Mouse (Mus musculus): Measurements from ENCODE around the gene Nmd3.

The Nmd3 gene

DNA sequence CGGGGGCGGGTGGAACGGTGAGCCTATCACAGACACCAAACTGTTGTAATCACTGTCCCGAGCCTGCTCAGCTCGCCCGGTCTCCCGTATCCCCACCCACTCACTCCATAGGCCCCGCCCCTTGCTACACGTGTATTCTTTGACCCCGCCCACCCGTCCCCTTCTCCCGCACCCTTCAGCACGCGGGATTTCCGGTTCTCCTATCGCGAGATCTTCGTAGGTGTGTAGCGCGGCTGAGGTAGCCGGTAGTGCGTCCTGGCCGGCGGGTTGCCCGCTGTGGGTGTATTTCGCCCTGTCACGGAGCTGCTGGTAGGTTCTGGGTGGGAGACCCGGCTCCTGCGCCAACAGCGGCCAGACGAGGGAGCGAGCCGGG lies at the start of gene Nmd3:
TSS of gene Nmd3 (plus strand) at position 172 of the 373 bp plus-strand sequence.
- peak; percentile 97 for DNase-seq (ENCODE audit: low read depth, low spot score)

DNA sequence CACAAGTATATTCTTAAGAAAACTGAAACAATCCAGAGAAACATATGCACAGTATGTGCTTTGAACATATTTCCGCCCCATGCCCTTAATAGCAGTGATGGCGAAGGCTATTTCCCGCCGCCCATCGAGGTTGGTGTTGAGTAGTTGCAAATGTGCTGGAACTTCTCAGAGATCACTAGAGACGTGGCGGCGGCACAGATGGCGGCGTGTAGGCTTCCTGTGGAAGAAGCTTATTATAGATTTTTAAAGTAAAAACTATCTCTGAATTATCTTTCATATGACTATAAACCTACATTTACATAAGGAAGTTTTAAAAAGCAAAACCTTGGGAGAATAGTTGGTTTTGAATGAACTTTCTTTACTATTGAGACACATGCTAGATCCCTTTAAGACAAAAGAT lies 48.4 kb upstream of the Nmd3 start:
- peak; percentile 73 for DNase-seq (ENCODE audit: low read depth, low spot score)

DNA sequence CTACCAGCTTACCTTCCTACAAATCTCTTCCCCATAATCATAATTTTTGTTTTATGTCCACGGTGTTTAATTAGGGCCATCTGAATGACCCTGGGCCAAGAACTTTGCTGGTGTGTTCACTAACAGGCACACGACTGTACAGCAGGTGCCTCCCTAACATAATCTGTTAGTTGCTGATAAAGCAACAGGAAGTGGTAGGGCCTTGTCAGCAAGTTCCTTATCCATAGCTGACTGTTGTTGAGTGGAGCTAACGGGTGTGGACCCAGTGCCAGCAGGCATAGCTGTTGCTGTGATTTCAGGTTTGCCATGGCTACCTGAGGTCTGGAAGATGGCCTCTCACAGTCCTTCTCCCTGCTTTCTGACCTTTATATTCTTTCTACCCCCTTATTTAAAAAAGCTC lies 47.6 kb upstream of the Nmd3 start:
- DNase-seq (ENCODE audit: low read depth, low spot score), result no peak

DNA sequence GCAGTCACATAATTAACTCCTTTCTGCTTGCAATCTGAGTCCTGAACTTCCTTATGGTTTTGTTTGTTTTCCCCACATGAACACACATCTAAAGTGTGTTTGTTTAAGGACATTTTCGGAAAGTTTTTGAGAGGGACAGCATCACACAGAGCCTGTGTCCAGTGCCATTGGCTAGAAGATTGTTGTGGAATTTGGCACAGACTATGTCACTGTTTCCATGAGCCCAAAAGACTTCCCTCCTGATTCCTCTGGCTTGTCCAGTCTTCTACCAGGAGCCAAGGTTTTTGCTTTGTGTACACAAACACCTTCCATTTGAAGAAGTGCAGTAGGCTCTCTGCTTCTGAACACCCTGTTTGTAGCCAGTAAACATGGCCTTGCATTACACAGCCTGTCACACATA lies 32.0 kb upstream of the Nmd3 start:
- no peak for DNase-seq (ENCODE audit: low read depth, low spot score)

DNA sequence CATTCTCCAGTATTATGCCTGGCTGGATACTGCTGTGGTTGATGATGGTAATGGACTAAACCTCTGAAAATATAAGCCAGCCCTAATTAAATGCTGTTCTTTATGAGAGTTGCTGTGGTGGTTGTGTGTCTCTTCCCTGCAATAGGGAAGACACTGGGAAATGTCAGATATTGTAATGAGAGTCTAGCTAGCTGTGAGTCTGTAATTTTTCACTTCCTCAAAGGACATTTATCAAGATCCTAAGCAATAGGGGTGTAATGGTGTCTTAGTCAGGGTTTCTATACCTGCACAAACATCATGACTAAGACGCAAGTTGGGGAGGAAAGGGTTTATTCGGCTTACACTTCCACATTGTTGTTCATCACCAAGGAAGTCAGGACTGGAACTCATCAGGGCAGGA lies 30.8 kb upstream of the Nmd3 start:
- no peak for DNase-seq (ENCODE audit: low read depth, low spot score)

DNA sequence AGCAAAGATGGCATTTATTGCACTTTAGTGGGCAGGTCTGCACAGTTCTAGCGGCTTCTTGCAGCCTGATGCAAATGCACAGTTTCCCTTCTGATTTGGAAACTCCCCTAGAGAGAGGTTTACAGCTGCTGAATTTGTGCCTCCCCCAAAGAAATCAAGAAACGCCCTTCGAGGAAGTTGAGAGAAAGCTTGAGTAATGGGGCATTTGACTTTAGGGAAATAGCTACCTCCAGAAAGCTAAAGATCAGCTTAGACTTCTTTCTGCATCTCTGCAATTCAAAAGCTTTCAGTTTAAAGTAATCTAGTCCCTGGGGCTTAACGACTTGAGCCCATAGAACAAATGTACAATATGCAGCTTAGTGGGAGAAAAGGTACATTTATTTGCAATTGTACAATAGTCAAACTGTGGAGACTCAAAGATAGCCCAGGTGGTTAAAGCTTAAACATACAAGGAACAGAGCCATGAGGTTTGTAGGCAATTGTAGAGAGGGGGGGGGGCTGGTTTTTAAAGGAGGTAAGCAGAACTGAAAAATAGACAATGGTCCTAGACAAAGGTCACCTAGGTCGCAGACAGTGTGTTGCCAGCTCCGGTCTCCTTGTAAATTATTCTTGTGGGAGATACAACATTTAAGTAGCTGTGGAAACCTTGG lies 21.8 kb upstream of the Nmd3 start:
- DNase-seq (ENCODE audit: low read depth, low spot score), result peak; percentile 12

DNA sequence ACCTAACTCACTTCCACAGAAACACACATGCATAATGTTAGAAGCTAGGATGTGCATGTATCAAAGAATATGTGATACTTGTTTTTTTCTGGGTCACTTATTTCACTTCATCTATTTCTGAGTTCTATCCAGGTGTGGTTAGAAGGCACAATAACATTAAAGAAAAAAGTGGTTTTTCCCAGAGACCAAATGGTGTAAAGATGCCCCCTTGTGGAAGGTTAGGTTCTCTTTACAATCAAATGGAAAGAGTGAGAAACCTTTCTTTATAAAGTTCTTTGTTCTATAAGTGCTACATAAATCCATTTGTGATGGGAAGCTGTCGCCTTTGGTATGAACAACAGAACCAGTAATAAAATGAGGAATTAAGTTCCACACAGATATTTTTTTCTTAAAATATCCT lies 19.9 kb upstream of the Nmd3 start:
- peak; percentile 38 for DNase-seq (ENCODE audit: low read depth, low spot score)

DNA sequence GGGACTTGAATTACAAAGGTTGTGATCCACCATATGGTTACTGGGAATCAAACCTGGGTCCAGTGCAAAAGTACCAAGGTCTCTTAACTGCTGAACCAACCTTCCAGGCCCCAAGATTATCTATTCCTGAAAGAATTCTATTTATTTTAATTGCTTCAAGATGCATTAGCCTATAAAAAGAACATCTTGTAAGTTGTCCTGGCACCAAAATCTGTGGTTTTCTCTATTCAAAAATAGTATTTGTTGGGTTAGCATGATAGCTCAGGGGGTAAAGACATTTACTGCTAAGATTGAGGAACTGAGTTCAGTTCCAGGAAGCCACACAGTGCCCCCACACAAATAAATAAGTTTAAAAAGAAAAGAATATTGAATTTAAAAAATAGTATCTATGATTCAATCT lies 19.4 kb upstream of the Nmd3 start:
- no peak for DNase-seq (ENCODE audit: low read depth, low spot score)

DNA sequence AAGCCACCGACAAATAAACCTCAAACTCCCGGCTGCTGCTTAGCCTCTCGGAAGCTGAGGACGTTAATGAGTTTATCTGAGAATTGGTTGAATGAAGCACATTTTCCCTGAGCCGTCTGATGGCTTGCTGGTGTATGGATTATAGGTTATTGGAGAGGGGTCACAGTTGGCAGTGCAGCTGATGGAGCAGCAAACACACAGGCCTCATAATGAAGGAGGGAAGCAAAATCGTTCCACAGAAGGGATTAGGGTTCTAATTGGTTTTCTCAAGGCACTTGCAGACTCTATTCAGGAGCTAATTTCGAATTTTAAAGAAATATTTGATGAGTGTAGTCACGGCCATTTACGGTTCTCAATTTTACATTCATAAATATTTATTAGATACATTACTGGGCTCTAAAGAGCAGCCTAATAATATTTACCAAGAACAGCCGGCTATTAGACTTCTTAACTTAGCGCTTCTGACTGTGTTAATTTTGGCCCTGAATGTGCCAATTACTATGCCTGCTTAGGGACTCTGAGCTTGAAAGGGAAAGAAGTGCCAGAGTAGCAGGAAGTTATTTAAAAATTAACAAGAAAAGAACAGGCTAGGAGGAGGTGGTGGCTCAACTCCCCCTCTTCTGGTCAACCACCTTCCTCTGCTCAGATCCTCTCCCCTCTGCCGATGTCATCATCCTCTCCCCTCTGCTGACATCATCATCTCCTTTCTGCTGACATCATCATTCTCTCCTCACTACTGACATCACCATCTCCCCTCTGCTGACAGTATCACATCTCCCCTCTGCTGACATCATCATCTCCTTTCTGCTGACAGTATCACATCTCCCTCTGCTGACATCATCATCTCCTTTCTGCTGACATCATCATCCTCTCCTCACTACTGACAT lies 12.5 kb upstream of the Nmd3 start:
- peak; percentile 43 for DNase-seq (ENCODE audit: low read depth, low spot score)

DNA sequence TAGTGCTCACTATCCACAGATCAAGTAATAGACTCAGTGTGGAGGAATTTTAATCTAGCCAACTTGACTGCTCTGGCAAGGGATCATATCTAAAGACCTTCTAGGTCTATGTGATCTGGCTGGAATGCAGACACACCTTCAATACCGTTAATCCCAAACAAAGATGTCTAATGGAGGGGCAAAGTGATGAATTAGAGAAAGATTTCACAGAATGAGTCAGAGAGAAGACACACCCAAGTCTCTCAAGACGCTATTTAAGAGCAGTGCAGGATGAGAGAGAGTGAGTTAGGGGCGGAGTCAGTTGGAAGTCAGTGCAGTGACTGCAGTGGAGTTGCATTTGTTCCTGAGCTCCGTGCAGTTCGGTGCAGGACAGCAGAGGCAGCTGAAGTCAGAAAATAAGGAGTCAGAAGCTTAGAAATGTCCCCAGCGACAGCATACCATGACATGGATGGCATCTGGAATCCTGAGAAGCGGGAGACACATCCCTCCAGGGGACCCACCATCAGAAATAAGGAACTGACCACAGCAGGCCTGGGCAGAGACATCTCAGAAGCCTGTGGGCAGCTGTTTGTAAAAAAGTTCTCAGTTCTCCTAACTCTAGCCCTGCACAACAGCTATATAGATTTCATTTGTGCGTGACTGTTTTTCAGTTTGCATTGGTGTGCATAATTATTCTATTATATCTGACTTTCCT lies 9.7 kb upstream of the Nmd3 start:
- DNase-seq (ENCODE audit: low read depth, low spot score), result no peak

DNA sequence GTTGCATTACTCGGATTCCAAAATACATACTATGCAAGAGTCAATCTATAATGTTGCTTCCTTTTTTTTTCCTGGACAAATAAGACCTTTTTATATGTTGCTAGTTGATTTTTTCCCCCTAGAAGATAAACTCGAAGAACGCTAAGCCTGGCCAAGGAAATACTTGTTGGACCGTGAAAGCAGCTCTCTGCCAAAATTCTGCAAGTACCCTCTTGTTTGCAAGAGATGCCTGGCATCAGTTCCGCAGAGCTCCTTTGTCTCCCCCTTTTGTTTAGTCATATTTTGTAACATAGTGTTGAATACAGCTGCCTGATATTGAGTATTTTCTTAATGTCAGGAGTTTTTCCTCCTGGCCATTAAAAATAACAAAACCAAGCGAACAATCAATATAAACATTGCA lies 4.3 kb upstream of the Nmd3 start:
- peak; percentile 13 for DNase-seq (ENCODE audit: low read depth, low spot score)

DNA sequence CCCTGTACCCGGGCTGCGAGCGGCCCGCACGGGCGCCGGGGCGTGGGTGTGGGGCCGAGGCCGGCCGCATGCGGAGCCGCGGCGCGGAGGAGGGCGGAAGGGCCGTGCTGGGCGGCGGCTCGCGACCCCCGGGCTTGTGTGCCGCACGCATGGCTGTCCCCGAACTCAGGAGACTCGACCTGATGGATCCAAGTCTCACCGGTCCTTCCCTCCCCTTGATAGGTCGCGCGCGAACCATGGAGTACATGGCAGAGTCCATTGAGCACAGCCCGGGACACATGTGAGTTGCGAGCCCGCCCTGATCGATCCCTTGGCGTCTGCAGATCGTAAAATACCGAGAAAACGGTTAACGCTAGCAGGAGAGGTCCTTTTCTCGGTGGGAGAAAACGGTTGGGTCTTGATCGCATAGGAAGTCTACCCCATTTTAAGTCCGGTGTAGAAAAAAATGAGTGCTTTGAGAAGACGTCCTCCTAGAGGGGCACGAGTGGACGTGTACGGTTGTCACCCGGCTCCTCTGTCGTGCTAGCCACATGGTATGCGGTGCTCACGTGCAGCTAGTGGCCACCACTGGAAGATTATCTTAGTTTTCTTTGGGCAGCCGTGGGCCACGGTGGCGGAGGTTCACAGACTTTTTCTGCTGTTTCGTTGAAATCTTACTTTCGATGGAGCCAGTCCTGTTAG lies 542 bp downstream of the Nmd3 start:
- DNase-seq (ENCODE audit: low read depth, low spot score), result peak; percentile 55

DNA sequence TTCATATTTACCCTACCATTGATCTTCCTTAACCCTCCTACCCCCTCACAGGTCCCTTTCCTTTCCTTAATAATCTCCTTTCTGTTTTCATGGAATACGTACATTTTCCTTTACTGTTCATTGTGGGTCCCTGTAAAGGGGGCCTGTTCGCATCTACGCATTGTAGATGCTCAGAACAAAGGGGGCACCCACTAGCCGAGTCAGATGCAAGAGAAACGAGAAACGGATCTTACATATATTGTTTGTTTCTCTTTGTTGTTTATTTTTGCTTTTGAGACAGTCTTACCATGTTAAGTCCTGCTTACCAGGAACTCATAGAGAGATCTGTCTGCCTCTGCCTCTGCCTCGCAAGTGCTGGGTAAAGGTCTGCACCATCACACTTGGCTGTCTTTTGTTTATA lies 1.4 kb downstream of the Nmd3 start:
- DNase-seq (ENCODE audit: low read depth, low spot score), result no peak

DNA sequence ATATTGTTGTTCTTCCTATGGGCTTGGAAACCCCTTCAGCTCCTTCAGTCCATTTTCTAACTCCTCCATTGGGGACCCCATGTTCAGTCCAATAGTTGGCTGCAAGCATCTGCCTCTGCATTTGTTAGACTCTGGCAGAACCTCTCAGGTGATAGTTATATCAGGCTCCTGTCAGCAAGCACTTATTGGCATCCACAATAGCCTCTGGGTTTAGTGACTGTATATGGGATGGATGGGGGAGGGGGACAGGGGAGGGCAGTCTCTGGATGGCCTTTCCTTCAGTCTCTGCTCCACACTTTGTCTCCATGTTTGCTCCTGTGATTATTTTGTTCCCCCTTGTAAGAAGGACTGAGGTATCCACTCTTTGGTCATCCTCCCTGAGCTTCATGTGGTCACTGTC lies 9.1 kb downstream of the Nmd3 start:
- no peak for DNase-seq (ENCODE audit: low read depth, low spot score)

DNA sequence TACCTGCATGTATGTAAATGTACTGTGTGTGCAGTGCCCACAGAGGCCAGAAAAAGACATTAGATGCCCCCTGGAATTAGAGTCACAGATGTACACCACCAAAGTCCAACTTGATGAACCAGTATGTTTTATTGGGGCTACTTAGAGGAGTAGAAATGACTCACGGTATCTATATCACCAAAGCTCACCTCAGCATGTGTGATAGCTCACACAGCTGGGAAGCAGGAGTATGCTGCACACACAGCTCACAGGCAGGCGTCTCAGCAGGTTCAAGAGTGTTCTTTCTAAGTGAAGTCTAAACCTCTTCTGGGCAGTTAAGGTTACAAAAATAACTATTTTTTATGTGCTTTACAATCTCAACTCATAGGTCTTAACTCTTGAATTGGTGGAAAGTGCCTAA lies 12.2 kb downstream of the Nmd3 start:
- DNase-seq (ENCODE audit: low read depth, low spot score), result no peak

DNA sequence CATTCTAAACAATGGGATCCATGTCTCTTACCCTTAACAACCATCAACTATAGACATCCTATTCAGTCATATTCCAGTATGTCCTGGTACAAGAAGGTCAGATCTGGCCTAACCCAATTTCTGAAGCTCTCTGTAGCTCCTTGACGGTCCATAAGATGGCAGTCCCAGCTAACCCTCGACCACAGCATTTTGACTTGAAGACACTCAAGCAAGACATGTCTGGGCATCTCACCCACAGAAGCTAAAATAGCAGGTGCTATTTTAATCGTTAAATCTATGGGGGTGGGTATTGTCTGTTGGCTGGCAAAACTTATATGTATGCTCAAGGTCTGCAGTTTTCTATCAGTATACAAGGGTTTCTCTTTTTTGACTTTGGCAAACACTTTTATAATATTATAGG lies 33.4 kb downstream of the Nmd3 start:
- peak; percentile 64 for DNase-seq (ENCODE audit: low read depth, low spot score)

DNA sequence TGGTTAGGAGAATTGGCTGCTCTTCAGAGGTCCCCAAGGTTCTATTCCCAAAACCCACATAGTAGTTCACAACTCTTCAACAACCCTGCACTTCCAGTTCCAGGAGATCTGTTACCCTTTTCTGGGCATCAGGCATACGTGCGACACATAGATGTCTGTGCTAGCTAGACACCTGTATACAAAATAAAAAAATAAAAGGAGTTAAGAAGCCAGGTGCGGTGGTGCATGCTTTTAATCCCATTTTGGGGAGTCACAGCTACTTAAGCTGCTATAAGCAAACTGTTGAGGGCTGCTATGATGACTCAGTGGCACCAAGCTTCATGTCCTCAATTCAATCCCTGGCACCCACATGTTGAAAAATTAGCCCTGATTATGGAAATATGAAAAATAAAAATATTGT lies 34.2 kb downstream of the Nmd3 start:
- DNase-seq (ENCODE audit: low read depth, low spot score), result no peak

DNA sequence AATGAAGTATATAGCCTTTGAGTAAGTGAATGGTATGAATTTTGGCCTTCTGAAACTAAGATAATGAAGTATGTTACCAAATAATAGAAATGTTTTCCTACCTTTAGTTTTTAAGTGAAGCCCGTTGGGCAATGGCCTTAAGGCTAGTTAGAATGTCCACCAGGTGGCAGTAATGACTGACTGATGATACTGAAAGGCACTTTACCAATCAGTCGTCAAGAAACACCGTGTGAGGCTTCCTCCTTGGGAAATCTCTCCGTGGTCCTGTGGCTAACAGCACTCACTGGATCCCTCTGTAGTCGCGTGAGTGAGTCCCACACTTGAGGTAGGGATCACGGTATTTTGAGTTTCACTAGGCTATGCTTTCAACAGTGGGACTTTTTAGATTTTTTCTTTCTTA lies 34.7 kb downstream of the Nmd3 start:
- DNase-seq (ENCODE audit: low read depth, low spot score), result peak; percentile 93

DNA sequence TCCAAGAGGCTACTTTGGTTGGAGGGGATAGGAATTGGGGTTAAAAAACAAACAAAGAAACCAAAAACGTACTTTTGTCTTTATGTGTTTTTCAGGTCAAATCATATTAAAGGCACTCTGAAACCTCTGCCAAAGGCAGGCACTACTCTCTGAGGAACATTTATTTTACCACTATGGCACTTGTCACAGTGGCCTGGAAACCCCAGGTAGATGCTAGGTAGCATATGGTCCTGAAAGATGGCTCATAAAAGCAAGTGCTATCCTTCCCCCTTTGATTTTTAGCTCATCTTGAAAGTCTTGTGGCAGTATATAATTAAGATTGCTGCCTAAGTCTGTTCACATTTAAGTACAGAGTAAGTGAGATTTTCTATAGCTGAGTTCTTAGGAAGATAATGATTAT lies 35.7 kb downstream of the Nmd3 start:
- DNase-seq (ENCODE audit: low read depth, low spot score), result peak; percentile 54

DNA sequence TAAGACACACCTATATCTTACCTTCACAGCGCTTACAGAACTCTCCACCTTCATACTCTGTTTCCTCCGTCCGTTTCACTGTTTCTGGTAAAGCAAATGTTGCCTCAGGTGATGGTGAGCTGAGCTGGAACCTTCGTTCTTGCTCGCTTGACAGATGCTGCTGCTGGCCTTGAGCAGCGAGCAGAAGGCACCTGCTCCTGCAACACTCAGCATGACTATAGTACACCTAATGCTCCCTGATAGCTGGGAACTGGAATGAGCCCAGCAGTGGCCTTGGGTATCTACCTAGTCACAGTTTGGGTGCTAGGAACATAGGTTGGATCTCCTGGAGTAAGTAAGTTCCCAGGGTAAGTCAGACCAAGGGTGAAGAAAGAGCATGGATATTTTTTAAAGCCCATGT lies 38.3 kb downstream of the Nmd3 start:
- peak; percentile 52 for DNase-seq (ENCODE audit: low read depth, low spot score)

DNA sequence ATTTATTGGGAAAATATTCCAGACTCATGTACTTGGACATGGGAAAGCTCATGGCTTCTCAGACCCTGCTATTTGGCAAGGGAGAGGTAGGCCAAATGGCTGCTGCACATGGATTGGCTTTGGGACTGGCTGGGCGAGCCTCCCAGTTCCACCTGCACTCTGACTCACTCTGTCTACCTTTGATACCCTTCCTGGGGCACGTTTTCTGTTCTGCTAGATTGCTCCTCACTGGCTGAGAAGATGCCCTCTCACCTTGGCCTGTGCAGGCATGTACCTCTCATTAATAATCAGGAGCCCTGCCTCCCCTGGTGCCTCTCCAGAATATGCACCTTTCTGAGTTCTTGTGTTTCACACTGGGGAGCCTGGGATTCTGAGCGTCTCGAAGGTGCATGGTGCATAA lies 39.4 kb downstream of the Nmd3 start:
- DNase-seq (ENCODE audit: low read depth, low spot score), result peak; percentile 52

DNA sequence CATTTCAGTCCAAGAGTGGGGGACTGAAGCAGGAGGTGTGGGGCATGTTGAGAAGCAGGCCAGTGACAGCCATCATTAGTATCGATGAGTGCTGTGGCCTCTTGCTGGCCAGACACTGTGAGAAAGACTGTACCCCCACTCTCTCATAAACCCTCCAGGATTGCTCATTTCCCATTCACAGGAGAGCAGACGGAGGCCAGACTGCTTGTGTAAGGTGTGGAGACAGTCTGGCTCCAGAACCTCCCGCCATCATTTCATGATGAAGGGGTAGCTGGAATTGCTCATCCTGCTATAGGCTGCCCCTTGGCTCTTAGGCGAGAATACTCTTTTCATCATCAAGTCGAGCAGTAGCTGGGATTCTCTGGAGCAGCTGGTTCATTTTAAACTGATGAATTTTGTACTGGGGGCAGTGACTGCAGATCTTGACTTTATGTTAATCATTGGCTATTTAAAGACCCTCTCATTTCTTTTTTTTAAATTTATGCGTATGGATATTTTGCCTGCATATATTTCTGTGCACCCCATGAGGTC lies 41.1 kb downstream of the Nmd3 start:
- DNase-seq (ENCODE audit: low read depth, low spot score), result no peak

All from brain, adult 2 months (tissue).